ENCODE assay signal across 17 mouse cellular contexts in genomic region chr8:89871966-89872365, GRCm38 (mm10).
DNase-seq lines count a peak whose midpoint lies in the region; ATAC-seq and TF ChIP-seq lines count a peak whose summit lies in the region.
"Had no signal": no experiment of that assay in that cellular context is flagged by ENCODE, and none has a peak within 500 bp of the region (broad histone marks: within the 10 kb centered on the region; RNA-seq: fewer than 3 reads in every experiment).

No protein-coding gene starts in this region.

- no peaks in the 10 kb centered on the region for H3K9me3 ChIP-seq in neural tube, embryonic 15.5 days (replicated peaks)
- no peaks in the 10 kb centered on the region for H3K9me3 ChIP-seq in heart, embryonic 10.5 days
- H3K9me3 ChIP-seq: forebrain, embryonic 13.5 days; limb, embryonic 13.5 days had no signal

- H3K4me3 ChIP-seq in layer of hippocampus, adult 2 months: no peak overlapping the region
- no peak overlapping the region for H3K4me3 ChIP-seq in neural tube, embryonic 15.5 days (replicated peaks)
- no peak overlapping the region for H3K4me3 ChIP-seq in heart, embryonic 10.5 days
- H3K4me3 ChIP-seq: forebrain, embryonic 13.5 days; limb, embryonic 13.5 days had no signal

- ATAC-seq in cerebellum, adult (ENCODE audit: insufficient number of reproducible peaks, low FRiP score, low TSS enrichment): no peak
- no peak for ATAC-seq in neural tube, embryonic 15.5 days (ENCODE audit: low FRiP score)
- ATAC-seq: hindbrain, postnatal 0 days had no signal

- WGBS in neural tube, embryonic 15.5 days: 86% methylated on average over 5 of the region's 5 CpGs
- 72% methylated on average over 5 of the region's 5 CpGs for WGBS in heart, embryonic 10.5 days

- DNase-seq in layer of hippocampus, adult 11-12 months (ENCODE audit: low spot score): peak; percentile 21
- no peak for DNase-seq in layer of hippocampus, adult 9-10 months (ENCODE audit: low spot score)
- DNase-seq in brain, adult 2 months (ENCODE audit: low read depth, low spot score): peak; percentile 55
- DNase-seq in layer of hippocampus, adult 2 months (ENCODE audit: low spot score in 2 of 2): peak in 1 of 2 experiments; percentile 25
- DNase-seq in right cerebral cortex, adult 2 months (ENCODE audit: low spot score in 2 of 2): peak; percentile 16 to 43
- DNase-seq in heart, embryonic 10.5 days (ENCODE audit: low spot score): no peak
- DNase-seq: adrenal gland, postnatal 36 days; cerebellum, adult 11-12 months; gastrocnemius, postnatal 14 days; lung, postnatal 14 days; thymus, adult 2 months had no signal

- no peaks in the 10 kb centered on the region for H3K27me3 ChIP-seq in neural tube, embryonic 15.5 days (replicated peaks)
- H3K27me3 ChIP-seq in heart, embryonic 10.5 days (ENCODE audit: insufficient read depth, poor library complexity, severe bottlenecking): no peaks in the 10 kb centered on the region
- H3K27me3 ChIP-seq: forebrain, embryonic 13.5 days; limb, embryonic 13.5 days had no signal

- H3K27ac ChIP-seq in layer of hippocampus, adult 2 months: peak overlapping the region; percentile 61
- H3K27ac ChIP-seq in neural tube, embryonic 15.5 days (replicated peaks): no peak overlapping the region
- H3K27ac ChIP-seq in heart, embryonic 10.5 days: no peak overlapping the region
- H3K27ac ChIP-seq: forebrain, embryonic 13.5 days; hindbrain, postnatal 0 days; limb, embryonic 13.5 days had no signal

- peaks cover 8% of the 10 kb centered on the region; the same call in 1 of the 2 replicates for H3K4me1 ChIP-seq in neural tube, embryonic 15.5 days
- H3K4me1 ChIP-seq in heart, embryonic 10.5 days: no peaks in the 10 kb centered on the region
- H3K4me1 ChIP-seq: limb, embryonic 13.5 days had no signal

- no peaks in the 10 kb centered on the region for H3K36me3 ChIP-seq in neural tube, embryonic 15.5 days
- H3K36me3 ChIP-seq in heart, embryonic 10.5 days: no peaks in the 10 kb centered on the region
- H3K36me3 ChIP-seq: G1E; limb, embryonic 13.5 days had no signal

- H3K4me2 ChIP-seq in neural tube, embryonic 15.5 days: no peak overlapping the region
- H3K4me2 ChIP-seq: forebrain, embryonic 13.5 days; limb, embryonic 13.5 days had no signal

- H3K9ac ChIP-seq in neural tube, embryonic 15.5 days (replicated peaks): no peak overlapping the region
- H3K9ac ChIP-seq: forebrain, embryonic 13.5 days; limb, embryonic 13.5 days had no signal

- peak; percentile 42 for TF ChIP-seq CTCF in layer of hippocampus, adult 2 months (conservative IDR thresholded peaks at IDR 0.05)

Comparison
In these comparisons a context has a peak if more than half of its experiments do, and no peak if none do; other contexts are left out.
1. DNase-seq: peak in layer of hippocampus, adult 11-12 months (single experiment), brain, adult 2 months (single experiment) and right cerebral cortex, adult 2 months (2 of 2); none in layer of hippocampus, adult 9-10 months (single experiment) and heart, embryonic 10.5 days (single experiment).